ENCODE assay signal across 9 mouse cellular contexts in the genomic region with DNA sequence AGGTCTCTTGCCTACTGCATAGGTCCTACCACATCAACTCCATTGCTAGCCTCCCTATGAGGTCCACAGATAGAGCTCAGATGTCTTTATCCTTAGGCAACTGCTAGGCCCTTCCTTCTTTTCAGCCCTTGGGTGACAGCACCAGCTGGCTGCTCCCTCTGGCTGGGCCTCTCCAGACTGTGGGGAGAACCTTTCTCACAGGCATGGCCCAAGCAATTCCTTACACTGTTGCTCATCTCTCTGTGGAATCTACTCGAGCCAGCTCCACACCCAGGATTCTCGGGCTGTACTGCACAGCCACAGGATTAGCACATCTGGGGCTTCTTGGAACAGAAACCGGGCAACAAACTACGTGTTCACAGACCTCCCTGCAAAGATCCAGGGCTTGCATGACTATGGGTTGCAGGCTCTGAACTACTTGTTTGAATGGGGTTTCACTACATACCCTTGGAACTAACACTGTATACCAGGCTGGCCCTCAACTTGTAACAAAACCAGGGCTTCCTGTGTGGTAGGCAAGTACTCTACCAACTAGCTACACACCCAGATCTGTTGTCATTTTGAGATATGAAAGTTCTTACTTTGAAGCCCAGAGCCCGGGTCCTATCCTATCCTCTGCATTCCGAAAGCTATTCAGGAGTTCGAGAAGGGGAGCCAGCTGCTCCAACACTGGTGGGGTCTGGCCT. TPM values are rescaled to one million over a fixed set of nuclear protein-coding genes. Genes with fewer than 3 reads are reported as not detected.
DNase-seq lines count a peak whose midpoint lies in the region; ATAC-seq and TF ChIP-seq lines count a peak whose summit lies in the region.
"Had no signal": no experiment of that assay in that cellular context is flagged by ENCODE, and none has a peak within 500 bp of the region (broad histone marks: within the 10 kb centered on the region; RNA-seq: fewer than 3 reads in every experiment).

No protein-coding gene starts in this region.

- TF ChIP-seq POLR2A in limb, embryonic 14.5 days (IDR thresholded peaks at IDR 0.05; ENCODE audit: borderline replicate concordance, extremely low read depth, insufficient read depth, insufficient read length) = no peak

- no peak overlapping the region for H3K4me3 ChIP-seq in hindbrain, embryonic 13.5 days
- H3K4me3 ChIP-seq in hindbrain, embryonic 16.5 days (ENCODE audit: low read length) = no peak overlapping the region
- H3K4me3 ChIP-seq in embryonic facial prominence, embryonic 10.5 days = peak overlapping the region; percentile 81; the same call in 1 of the 2 replicates
- 0 out of 2 replicates have a peak overlapping the region, but pooled peaks have one; percentile 80 for H3K4me3 ChIP-seq in limb, embryonic 14.5 days (replicated peaks; ENCODE audit: low read length)

- H3K9me3 ChIP-seq in hindbrain, embryonic 13.5 days = no peaks in the 10 kb centered on the region
- H3K9me3 ChIP-seq in hindbrain, embryonic 16.5 days (ENCODE audit: control insufficient read depth, low read length) = no peaks in the 10 kb centered on the region
- H3K9me3 ChIP-seq in embryonic facial prominence, embryonic 10.5 days = no peaks in the 10 kb centered on the region
- H3K9me3 ChIP-seq in limb, embryonic 14.5 days (ENCODE audit: control insufficient read depth, low read length) = no peaks in the 10 kb centered on the region

- no peak for ATAC-seq in hindbrain, embryonic 13.5 days (ENCODE audit: low FRiP score)
- no peak for ATAC-seq in hindbrain, embryonic 16.5 days
- no peak for ATAC-seq in limb, embryonic 14.5 days (ENCODE audit: low FRiP score, low read depth)

- H3K9ac ChIP-seq in hindbrain, embryonic 13.5 days = peak overlapping the region; percentile 93; the same call in 1 of the 2 replicates
- no peak overlapping the region for H3K9ac ChIP-seq in hindbrain, embryonic 16.5 days (ENCODE audit: low read depth, low read length)
- 0 out of 2 replicates have a peak overlapping the region, but pooled peaks have one; percentile 91 for H3K9ac ChIP-seq in limb, embryonic 14.5 days (ENCODE audit: low read depth, low read length, severe bottlenecking)

- no peak overlapping the region; the same call in 1 of the 2 replicates for H3K4me2 ChIP-seq in hindbrain, embryonic 13.5 days
- H3K4me2 ChIP-seq in hindbrain, embryonic 16.5 days (ENCODE audit: low read length) = no peak overlapping the region
- 0 out of 2 replicates have a peak overlapping the region, but pooled peaks have one; percentile 70 for H3K4me2 ChIP-seq in limb, embryonic 14.5 days (replicated peaks; ENCODE audit: low read depth, low read length, severe bottlenecking)

- H3K36me3 ChIP-seq in hindbrain, embryonic 13.5 days = peaks cover 42% of the 10 kb centered on the region
- H3K36me3 ChIP-seq in hindbrain, embryonic 16.5 days (ENCODE audit: control insufficient read depth, insufficient read depth, low read length) = 0 out of 2 replicates have a peak, but pooled peaks cover 3% of the 10 kb centered on the region
- peaks cover 58% of the 10 kb centered on the region for H3K36me3 ChIP-seq in embryonic facial prominence, embryonic 10.5 days (replicated peaks)
- H3K36me3 ChIP-seq in limb, embryonic 14.5 days (ENCODE audit: control insufficient read depth, insufficient read depth, low read length) = peaks cover 40% of the 10 kb centered on the region

- no peak overlapping the region for H3K27ac ChIP-seq in hindbrain, embryonic 13.5 days
- H3K27ac ChIP-seq in hindbrain, embryonic 16.5 days (ENCODE audit: low read depth, low read length) = no peak overlapping the region
- no peak overlapping the region for H3K27ac ChIP-seq in embryonic facial prominence, embryonic 10.5 days (replicated peaks)
- H3K27ac ChIP-seq in limb, embryonic 14.5 days (replicated peaks; ENCODE audit: low read depth, low read length) = no peak overlapping the region

- peaks cover 54% of the 10 kb centered on the region for H3K4me1 ChIP-seq in hindbrain, embryonic 13.5 days (replicated peaks)
- peaks cover 28% of the 10 kb centered on the region for H3K4me1 ChIP-seq in hindbrain, embryonic 16.5 days (ENCODE audit: control insufficient read depth, insufficient read depth, low read depth, low read length)
- peaks cover 33% of the 10 kb centered on the region for H3K4me1 ChIP-seq in embryonic facial prominence, embryonic 10.5 days
- H3K4me1 ChIP-seq in limb, embryonic 14.5 days (ENCODE audit: control insufficient read depth, insufficient read depth, low read length) = peaks cover 14% of the 10 kb centered on the region

- 95% methylated on average over 7 of the region's 7 CpGs for WGBS in hindbrain, embryonic 13.5 days
- WGBS in hindbrain, embryonic 16.5 days = 89% methylated on average over 7 of the region's 7 CpGs
- WGBS in embryonic facial prominence, embryonic 10.5 days = 92% methylated on average over 7 of the region's 7 CpGs
- WGBS in limb, embryonic 14.5 days = 87% methylated on average over 7 of the region's 7 CpGs

- no peaks in the 10 kb centered on the region for H3K27me3 ChIP-seq in hindbrain, embryonic 13.5 days
- H3K27me3 ChIP-seq in hindbrain, embryonic 16.5 days (replicated peaks; ENCODE audit: control insufficient read depth, insufficient read depth, low read length) = no peaks in the 10 kb centered on the region
- H3K27me3 ChIP-seq in embryonic facial prominence, embryonic 10.5 days (replicated peaks; ENCODE audit: low read depth, poor library complexity, severe bottlenecking) = no peaks in the 10 kb centered on the region
- H3K27me3 ChIP-seq in limb, embryonic 14.5 days (ENCODE audit: control insufficient read depth, insufficient read depth, low read length) = no peaks in the 10 kb centered on the region

- DNase-seq in CD4-positive, CD25-positive, alpha-beta regulatory T cell, adult 2 months (ENCODE audit: low read depth, low spot score) = peak; percentile 49
- no peak for DNase-seq in embryonic facial prominence, embryonic 10.5 days (ENCODE audit: low spot score)
- DNase-seq in limb, embryonic 14.5 days (ENCODE audit: low spot score) = no peak
- no peak for DNase-seq in right cerebral cortex, postnatal 14 days
- no peak for DNase-seq in thymus, postnatal 25 days
- no peak for DNase-seq in kidney, postnatal 25 days
- DNase-seq: kidney, adult 11 months had no signal

RNA-seq across cellular contexts. Expression of gene Sh3gl1, which starts 2.3 kb away (rescaled TPM):
- polyA plus RNA-seq in hindbrain, embryonic 13.5 days (2015; fragmentation: Nextera tagmentation; extraction: Ambion mirVana) = 116 and 118 TPM in 2 replicates
- polyA plus RNA-seq in hindbrain, embryonic 16.5 days (2015; fragmentation: Nextera tagmentation; extraction: Ambion mirVana) = 106 and 112 TPM in 2 replicates
- 170 and 173 TPM in 2 replicates for polyA plus RNA-seq in embryonic facial prominence, embryonic 10.5 days (2016; fragmentation: Nextera tagmentation; extraction: Ambion mirVana)
- polyA plus RNA-seq in limb, embryonic 14.5 days (2012; rRNA removed) = 176 and 194 TPM in 2 replicates
- polyA plus RNA-seq in limb, embryonic 14.5 days (2014; fragmentation: Nextera tagmentation; extraction: Ambion mirVana) = 166 and 178 TPM in 2 replicates

RNA-seq across cellular contexts. Expression of gene Chaf1a, which starts 6.1 kb away (rescaled TPM):
- 6.1 and 6.9 TPM in 2 replicates for polyA plus RNA-seq in hindbrain, embryonic 13.5 days (2015; fragmentation: Nextera tagmentation; extraction: Ambion mirVana)
- 4.5 and 6.7 TPM in 2 replicates for polyA plus RNA-seq in hindbrain, embryonic 16.5 days (2015; fragmentation: Nextera tagmentation; extraction: Ambion mirVana)
- 50.7 and 52.3 TPM in 2 replicates for polyA plus RNA-seq in embryonic facial prominence, embryonic 10.5 days (2016; fragmentation: Nextera tagmentation; extraction: Ambion mirVana)
- 22.8 and 25.1 TPM in 2 replicates for polyA plus RNA-seq in limb, embryonic 14.5 days (2012; rRNA removed)
- polyA plus RNA-seq in limb, embryonic 14.5 days (2014; fragmentation: Nextera tagmentation; extraction: Ambion mirVana) = 18.4 and 19.3 TPM in 2 replicates

RNA-seq across cellular contexts. Expression of gene Mpnd, which starts 28.7 kb away (rescaled TPM):
- 159 and 163 TPM in 2 replicates for polyA plus RNA-seq in hindbrain, embryonic 13.5 days (2015; fragmentation: Nextera tagmentation; extraction: Ambion mirVana)
- polyA plus RNA-seq in hindbrain, embryonic 16.5 days (2015; fragmentation: Nextera tagmentation; extraction: Ambion mirVana) = 119 and 127 TPM in 2 replicates
- 126 and 135 TPM in 2 replicates for polyA plus RNA-seq in embryonic facial prominence, embryonic 10.5 days (2016; fragmentation: Nextera tagmentation; extraction: Ambion mirVana)
- polyA plus RNA-seq in limb, embryonic 14.5 days (2012; rRNA removed) = 118 and 148 TPM in 2 replicates
- 101 and 114 TPM in 2 replicates for polyA plus RNA-seq in limb, embryonic 14.5 days (2014; fragmentation: Nextera tagmentation; extraction: Ambion mirVana)

RNA-seq across cellular contexts. Expression of gene Stap2, which starts 28.8 kb away (rescaled TPM):
- polyA plus RNA-seq in hindbrain, embryonic 13.5 days (2015; fragmentation: Nextera tagmentation; extraction: Ambion mirVana) = 5.7 and 5.8 TPM in 2 replicates
- 6.5 and 6.8 TPM in 2 replicates for polyA plus RNA-seq in hindbrain, embryonic 16.5 days (2015; fragmentation: Nextera tagmentation; extraction: Ambion mirVana)
- 8.2 and 8.8 TPM in 2 replicates for polyA plus RNA-seq in embryonic facial prominence, embryonic 10.5 days (2016; fragmentation: Nextera tagmentation; extraction: Ambion mirVana)
- 14.7 TPM in 2 replicates for polyA plus RNA-seq in limb, embryonic 14.5 days (2012; rRNA removed)
- 14.4 and 18.7 TPM in 2 replicates for polyA plus RNA-seq in limb, embryonic 14.5 days (2014; fragmentation: Nextera tagmentation; extraction: Ambion mirVana)

RNA-seq across cellular contexts. Expression of gene Ubxn6, which starts 40.6 kb away (rescaled TPM):
- 77.2 and 86.0 TPM in 2 replicates for polyA plus RNA-seq in hindbrain, embryonic 13.5 days (2015; fragmentation: Nextera tagmentation; extraction: Ambion mirVana)
- 77.6 and 79.5 TPM in 2 replicates for polyA plus RNA-seq in hindbrain, embryonic 16.5 days (2015; fragmentation: Nextera tagmentation; extraction: Ambion mirVana)
- 35.0 and 36.8 TPM in 2 replicates for polyA plus RNA-seq in embryonic facial prominence, embryonic 10.5 days (2016; fragmentation: Nextera tagmentation; extraction: Ambion mirVana)
- polyA plus RNA-seq in limb, embryonic 14.5 days (2012; rRNA removed) = 61.9 and 82.9 TPM in 2 replicates
- polyA plus RNA-seq in limb, embryonic 14.5 days (2014; fragmentation: Nextera tagmentation; extraction: Ambion mirVana) = 36.4 and 43.1 TPM in 2 replicates

Comparison
In these comparisons a context has a peak if more than half of its experiments do, and no peak if none do; other contexts are left out.
1. H3K4me3 ChIP-seq: peak in embryonic facial prominence, embryonic 10.5 days (single experiment) and limb, embryonic 14.5 days (single experiment); none in hindbrain, embryonic 13.5 days (single experiment) and hindbrain, embryonic 16.5 days (single experiment).